Mouse (Mus musculus) bone marrow macrophage, adult 2 months (primary cell): ENCODE data around the gene Prune2. TPM values are rescaled to one million over a fixed set of nuclear protein-coding genes. Genes with fewer than 3 reads are reported as not detected.

Experiments
- H3K27ac ChIP-seq: 2 replicates; pipeline ENCODE4 v1.5.1; 2012; ENCODE audit warnings: low read depth, low read length; ENCODE audit not compliant: insufficient read depth
- H3K4me1 ChIP-seq: 2 replicates; pipeline ENCODE4 v1.6.1; 2012; ENCODE audit warnings: low read length; ENCODE audit not compliant: control insufficient read depth, insufficient read depth
- H3K4me3 ChIP-seq: 2 replicates; pipeline ENCODE4 v1.5.1; 2012; ENCODE audit warnings: mild to moderate bottlenecking, low read length, moderate library complexity; ENCODE audit not compliant: insufficient read depth
- CTCF ChIP-seq: IDR thresholded peaks from 2 replicates; pipeline ENCODE4 v1.5.1; 2012; ENCODE audit warnings: low read depth, mild to moderate bottlenecking, low read length, moderate library complexity
- POLR2A ChIP-seq: IDR thresholded peaks from 2 replicates; pipeline ENCODE4 v1.6.1; 2012; ENCODE audit warnings: mild to moderate bottlenecking, low read depth, low read length, borderline replicate concordance
- polyA plus RNA-seq: library from polyadenylated mRNA; stranded (reverse); fragments of >200 nt; gene quantifications from 2 replicates; pipeline ENCODE4 v1.2.4, GENCODE M21; 2012; ENCODE audit not compliant: missing spikeins, insufficient read depth, insufficient read length

Prune2 gene
- polyA plus RNA-seq, 1 experiment: 21.4 TPM

DNA sequence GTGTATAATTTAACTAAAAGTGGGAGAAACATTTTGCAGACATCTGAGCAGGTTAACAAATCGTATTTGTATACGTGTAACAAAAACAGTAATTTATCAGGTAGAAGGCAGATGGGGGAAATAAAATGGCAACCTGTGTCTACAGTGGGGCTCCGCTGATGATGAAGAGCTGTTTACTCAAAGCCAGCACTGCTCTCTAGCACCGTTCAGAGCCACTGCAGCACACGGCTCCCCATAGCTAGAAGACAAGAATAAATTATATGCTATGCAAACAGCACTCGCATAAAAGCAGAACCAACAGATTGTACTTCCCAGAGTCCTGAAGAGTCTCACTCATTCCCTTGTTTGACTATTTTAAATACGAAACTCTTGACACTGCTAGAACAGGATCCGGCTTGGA, 152.9 kb downstream of the Prune2 start:
- no peak overlapping the region for H3K27ac ChIP-seq
- H3K4me3 ChIP-seq: no peak overlapping the region
- no peak for TF ChIP-seq POLR2A
- no peak for TF ChIP-seq CTCF
- H3K4me1 ChIP-seq: no peaks in the 10 kb centered on the region

GRCm38 (mm10) chr19:17124034-17124735, 168.3 kb downstream of the Prune2 start:
- peak; percentile 16; the same call in 1 of the 2 replicates for TF ChIP-seq CTCF
- TF ChIP-seq POLR2A: no peak
- Histone ChIP-seq H3K4me3 (no peak overlapping the region), H3K4me1 (peaks cover 10% of the 10 kb centered on the region), H3K27ac (no peak overlapping the region)

- TF ChIP-seq POLR2A (no peak), CTCF (no peak)
- peaks cover 12% of the 10 kb centered on the region for H3K4me1 ChIP-seq
- H3K27ac ChIP-seq: peak overlapping the region; percentile 31; the same call in 1 of the 2 replicates
- no peak overlapping the region for H3K4me3 ChIP-seq
Measured at GRCm38 (mm10) chr19:17125380-17125779, 169.5 kb downstream of the Prune2 start.

GRCm38 (mm10) chr19:17130544-17130943, 174.6 kb downstream of the Prune2 start:
- Histone ChIP-seq H3K27ac (no peak overlapping the region), H3K4me3 (no peak overlapping the region), H3K4me1 (peaks cover 12% of the 10 kb centered on the region)
- no peak for TF ChIP-seq POLR2A
- TF ChIP-seq CTCF: no peak

GRCm38 (mm10) chr19:17136677-17137460, 181.0 kb downstream of the Prune2 start:
- Histone ChIP-seq H3K4me3 (peak overlapping the region; percentile 43), H3K27ac (no peak overlapping the region), H3K4me1 (peaks cover 4% of the 10 kb centered on the region)
- TF ChIP-seq CTCF (no peak), POLR2A (no peak)

DNA sequence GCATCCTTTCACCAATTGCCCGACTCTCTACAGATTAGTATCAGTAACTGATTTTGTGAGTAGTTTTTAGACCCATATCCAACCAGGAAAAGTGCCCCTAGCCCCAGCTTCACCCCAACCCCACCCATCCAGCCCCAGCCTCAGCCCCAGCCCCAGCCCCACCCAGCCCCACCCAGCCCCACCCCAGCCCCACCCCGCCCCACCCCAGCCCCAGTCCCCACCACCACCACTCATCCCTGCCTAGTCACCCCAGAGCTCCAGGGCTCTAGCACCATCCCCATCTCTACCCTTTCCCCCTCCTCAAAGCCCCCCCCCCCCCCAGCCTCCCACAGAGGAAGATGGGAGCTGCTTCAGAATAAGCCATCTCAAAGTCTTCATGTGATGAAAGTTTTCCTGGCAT, 181.7 kb downstream of the Prune2 start:
- TF ChIP-seq POLR2A (no peak), CTCF (no peak)
- peaks cover 4% of the 10 kb centered on the region for H3K4me1 ChIP-seq
- no peak overlapping the region for H3K4me3 ChIP-seq
- no peak overlapping the region for H3K27ac ChIP-seq

DNA sequence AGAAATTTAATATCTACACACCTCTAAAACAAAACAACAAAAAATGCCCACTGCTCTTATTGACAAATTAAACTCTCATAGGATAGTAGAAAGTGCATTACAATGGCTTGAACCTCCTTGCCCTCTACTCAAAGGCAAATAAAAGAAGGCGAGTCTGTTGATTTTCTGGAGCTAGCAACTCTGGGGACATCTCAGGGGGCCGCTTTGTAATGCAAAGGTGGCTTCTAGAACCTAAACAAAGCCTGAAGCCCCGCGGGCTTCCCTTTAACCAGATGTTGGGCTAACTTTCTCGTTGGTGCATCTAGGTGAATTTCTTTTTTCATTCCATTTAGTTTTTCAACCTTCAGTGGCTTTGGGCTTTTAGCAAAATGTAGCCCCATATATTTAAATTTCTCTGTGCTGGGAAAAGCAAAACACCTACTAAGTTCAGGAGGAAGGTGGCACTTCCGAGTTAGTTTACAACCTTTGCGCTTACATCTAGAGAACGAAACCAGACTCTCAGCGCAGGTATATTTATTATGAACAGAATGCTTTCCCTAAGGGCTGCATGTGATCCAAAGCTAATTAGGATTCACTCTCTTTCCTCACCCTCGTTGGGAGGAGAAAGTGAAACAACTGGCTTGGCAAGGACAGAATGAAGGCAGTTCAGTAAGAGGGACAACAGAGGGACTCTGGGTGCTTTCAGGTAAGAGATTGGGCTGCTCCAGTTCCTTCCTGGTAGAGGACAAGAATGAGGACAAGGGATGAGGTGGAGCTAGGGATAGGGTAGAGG, 182.4 kb downstream of the Prune2 start:
- TF ChIP-seq POLR2A (no peak), CTCF (no peak)

GRCm38 (mm10) chr19:17140016-17140914, 184.3 kb downstream of the Prune2 start:
- Histone ChIP-seq H3K27ac (no peak overlapping the region), H3K4me1 (peaks cover 13% of the 10 kb centered on the region), H3K4me3 (no peak overlapping the region)
- no peak for TF ChIP-seq CTCF
- TF ChIP-seq POLR2A: no peak

More for the DNA sequence above, 182.4 kb downstream of the Prune2 start:
- no peak overlapping the region for H3K4me3 ChIP-seq
- H3K27ac ChIP-seq: no peak overlapping the region
- H3K4me1 ChIP-seq: peaks cover 5% of the 10 kb centered on the region

DNA sequence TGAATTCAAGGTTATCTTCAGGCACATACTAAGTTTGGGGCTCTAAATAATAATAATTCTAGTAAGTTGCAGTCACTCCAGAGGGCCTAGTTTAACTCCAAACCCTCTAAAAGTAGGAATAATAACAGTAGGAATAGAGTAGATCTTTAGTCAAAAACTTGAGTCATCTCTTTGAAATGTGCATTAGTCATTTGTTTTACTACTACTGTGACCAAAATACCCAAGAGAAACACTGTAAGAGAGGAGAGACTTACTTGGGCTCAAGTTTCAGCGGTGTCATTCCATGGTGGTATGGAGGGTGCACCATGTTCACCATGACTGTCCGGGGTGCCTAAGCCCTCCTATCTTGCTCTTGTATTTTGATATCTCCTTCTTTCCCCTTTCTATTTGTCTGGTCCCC, 187.3 kb downstream of the Prune2 start:
- Histone ChIP-seq H3K4me3 (no peak overlapping the region), H3K27ac (no peak overlapping the region), H3K4me1 (peaks cover 13% of the 10 kb centered on the region)
- TF ChIP-seq POLR2A (no peak), CTCF (no peak)
